Mouse (Mus musculus) liver, embryonic 15.5 days (tissue): Measurements from ENCODE around the gene Apoc2. TPM values are rescaled to one million over a fixed set of nuclear protein-coding genes. Genes with fewer than 3 reads are reported as not detected.
A peak's percentile ranks its signal among the peaks of the same experiment; 100 is the strongest.

Experiments
- ATAC-seq: fragments of 200-750 bp; cut with Nextera tagmentation; 2 replicates; pipeline ENCODE4 v1.8.0; 2017; ENCODE audit warnings: moderate number of reproducible peaks, mild to moderate bottlenecking, moderate library complexity; ENCODE audit not compliant: insufficient read depth
- H3K27ac ChIP-seq: fragments of 300-500 bp; sonication (generic); replicated peaks from 2 replicates; pipeline ENCODE4 v1.5.1; 2015; ENCODE audit warnings: mild to moderate bottlenecking, inconsistent platforms
- H3K27me3 ChIP-seq: fragments of 300-500 bp; sonication (generic); 2 replicates; pipeline ENCODE4 v1.6.1; 2015; ENCODE audit warnings: mild to moderate bottlenecking, inconsistent platforms
- H3K36me3 ChIP-seq: fragments of 300-500 bp; sonication (generic); replicated peaks from 2 replicates; pipeline ENCODE4 v1.6.1; 2015; ENCODE audit warnings: moderate library complexity, mild to moderate bottlenecking, inconsistent platforms
- H3K4me1 ChIP-seq: fragments of 300-500 bp; sonication (generic); replicated peaks from 2 replicates; pipeline ENCODE4 v1.6.1; 2015; ENCODE audit warnings: inconsistent platforms
- H3K4me2 ChIP-seq: fragments of 300-500 bp; sonication (generic); 2 replicates; pipeline ENCODE4 v1.6.1; 2015; ENCODE audit warnings: moderate library complexity, mild to moderate bottlenecking, inconsistent platforms
- H3K4me3 ChIP-seq: fragments of 300-500 bp; sonication (generic); replicated peaks from 2 replicates; pipeline ENCODE4 v1.5.1; 2015; ENCODE audit warnings: mild to moderate bottlenecking, inconsistent platforms
- H3K9ac ChIP-seq: fragments of 300-500 bp; sonication (generic); 2 replicates; pipeline ENCODE4 v1.6.1; 2015; ENCODE audit warnings: moderate library complexity, mild to moderate bottlenecking, inconsistent platforms
- H3K9me3 ChIP-seq: fragments of 300-500 bp; sonication (generic); replicated peaks from 2 replicates; pipeline ENCODE4 v1.6.1; 2016; ENCODE audit warnings: inconsistent platforms
- WGBS: fragments of 180-500 bp; shearing (Covaris S2); methylation state at CpG from one replicate; pipeline ENCODE4 v1.1.7; 2015; ENCODE audit warnings: mixed read lengths; ENCODE audit not compliant: insufficient replicate concordance; 5-methylcytosine and 5-hydroxymethylcytosine counted together
- polyA plus RNA-seq: library from polyadenylated mRNA; unstranded; fragments of >200 nt; fragmentation: Nextera tagmentation; extraction: Ambion mirVana; gene quantifications from 2 replicates; pipeline ENCODE4 v1.2.1, GENCODE M21; 2015

Apoc2 gene
- polyA plus RNA-seq, 1 experiment from 2014 or later = 1,160 TPM

DNA sequence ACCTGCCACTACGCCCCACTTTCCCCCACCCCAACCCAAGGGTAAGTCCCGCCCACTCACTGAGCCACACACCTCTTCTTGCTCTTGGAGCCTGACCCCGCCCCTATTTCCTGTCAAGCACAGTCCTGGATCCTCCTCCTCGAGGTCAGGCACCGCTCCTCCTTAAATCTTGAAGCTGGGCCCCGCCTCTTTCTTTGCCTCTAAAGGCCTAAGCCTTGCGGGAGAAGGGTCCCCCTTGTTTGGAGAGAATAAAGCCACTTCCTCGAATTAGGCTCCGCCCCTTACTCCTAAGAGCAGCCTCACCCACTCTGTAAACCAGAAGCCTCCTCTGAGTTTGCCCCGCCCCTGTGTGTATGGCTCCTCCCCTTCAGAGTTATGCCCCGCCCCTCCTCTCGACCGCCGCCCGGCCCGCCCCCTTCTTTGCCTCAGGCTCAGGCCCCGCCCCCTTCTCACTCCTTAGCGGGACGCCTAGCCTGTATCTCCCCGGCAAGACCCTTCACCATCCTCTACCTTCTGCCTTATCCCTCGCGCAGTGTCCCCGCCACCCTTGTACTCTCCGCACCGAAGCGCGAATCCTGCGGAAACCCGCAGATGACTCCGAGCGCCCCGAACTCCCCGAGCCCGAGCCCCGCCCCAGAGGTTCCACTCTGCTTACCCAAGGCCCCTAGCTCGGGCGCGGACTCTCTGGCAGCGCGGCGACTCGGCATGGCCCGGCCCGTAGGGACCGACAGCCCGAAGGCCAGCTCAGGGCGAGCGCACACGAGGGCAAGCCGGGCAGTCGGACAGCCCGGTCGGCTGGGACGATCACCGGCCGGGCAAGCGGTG lies 49.0 kb downstream of the Apoc2 start:
- Histone ChIP-seq H3K4me1 (peaks cover 52% of the 10 kb centered on the region), H3K4me2 (peak overlapping the region; percentile 100), H3K4me3 (peak overlapping the region; percentile 78), H3K27me3 (no peaks in the 10 kb centered on the region; the same call in 1 of the 2 replicates), H3K9ac (peak overlapping the region; percentile 64), H3K9me3 (no peaks in the 10 kb centered on the region), H3K36me3 (peaks cover 20% of the 10 kb centered on the region), H3K27ac (peak overlapping the region; percentile 83)
- under 1% methylated on average over 52 of the region's 57 CpGs for WGBS
- ATAC-seq = peak; percentile 72

DNA sequence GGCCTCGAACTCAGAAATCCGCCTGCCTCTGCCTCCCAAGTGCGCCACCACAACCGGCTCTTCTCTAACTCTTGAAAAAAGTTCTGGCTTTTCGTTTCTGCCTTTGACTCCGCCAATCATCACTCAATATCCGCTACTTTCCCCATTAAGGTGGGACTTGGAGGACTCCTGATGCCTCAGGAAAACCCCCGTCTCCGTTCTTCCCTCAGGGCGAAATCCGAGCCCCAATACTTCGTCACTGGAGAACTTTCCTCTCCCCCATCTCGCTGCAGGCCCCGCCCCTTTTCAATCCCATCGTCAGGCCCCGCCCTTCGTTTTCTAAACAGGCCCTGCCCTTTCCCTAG lies 49.6 kb downstream of the Apoc2 start:
- Histone ChIP-seq H3K36me3 (peaks cover 14% of the 10 kb centered on the region), H3K27ac (peak overlapping the region; percentile 83), H3K4me1 (peaks cover 46% of the 10 kb centered on the region), H3K9ac (no peak overlapping the region), H3K9me3 (no peaks in the 10 kb centered on the region), H3K4me3 (peak overlapping the region; percentile 78), H3K27me3 (no peaks in the 10 kb centered on the region; the same call in 1 of the 2 replicates), H3K4me2 (peak overlapping the region; percentile 100)
- no peak for ATAC-seq
- WGBS = 10% methylated on average over 17 of the region's 17 CpGs

DNA sequence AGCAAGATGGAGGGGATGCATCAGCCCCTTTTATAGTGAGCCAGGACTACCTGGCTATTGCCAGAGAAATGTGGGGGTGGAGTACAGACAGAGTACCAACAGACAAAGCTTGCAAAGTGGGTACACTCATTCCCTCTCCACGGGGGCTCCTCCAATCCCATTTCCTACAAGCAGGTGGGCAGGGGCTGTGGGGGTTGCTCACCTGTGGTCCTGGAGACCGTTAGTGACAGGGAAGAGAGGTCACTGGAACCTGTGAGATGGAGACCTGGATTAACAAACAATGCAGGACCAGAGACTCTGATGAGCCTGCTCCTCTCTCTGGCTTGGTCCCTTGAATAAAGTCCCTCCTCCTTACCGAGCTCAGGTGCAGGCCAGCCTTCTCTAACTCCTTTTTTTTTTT lies 50.0 kb downstream of the Apoc2 start:
- H3K27me3 ChIP-seq = no peaks in the 10 kb centered on the region; the same call in 1 of the 2 replicates
- H3K4me3 ChIP-seq = peak overlapping the region; percentile 78
- peaks cover 41% of the 10 kb centered on the region for H3K4me1 ChIP-seq
- peaks cover 10% of the 10 kb centered on the region; the same call in 1 of the 2 replicates for H3K36me3 ChIP-seq
- 59% methylated on average over 3 of the region's 3 CpGs for WGBS
- H3K9me3 ChIP-seq = no peaks in the 10 kb centered on the region
- H3K9ac ChIP-seq = no peak overlapping the region
- ATAC-seq = no peak
- no peak overlapping the region for H3K27ac ChIP-seq
- H3K4me2 ChIP-seq = peak overlapping the region; percentile 100

DNA sequence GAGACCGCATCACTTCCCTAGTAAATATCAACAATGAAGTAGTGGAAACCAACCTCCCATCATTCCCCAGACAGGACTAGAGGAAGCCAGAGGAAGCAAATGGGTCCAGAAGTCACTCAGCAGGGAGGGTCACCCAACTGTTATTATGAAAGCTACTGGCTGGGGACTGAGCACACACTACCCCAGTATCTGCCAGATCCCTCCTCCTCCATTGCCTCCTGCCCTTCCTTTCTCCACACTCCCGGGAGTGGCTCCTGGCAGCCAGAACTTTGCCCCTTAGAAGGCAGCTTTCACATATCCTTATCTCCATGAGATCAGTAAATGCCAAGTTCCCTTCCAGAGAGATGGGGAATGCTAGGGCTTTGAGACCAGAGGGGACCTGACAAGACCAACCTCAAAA lies 54.3 kb downstream of the Apoc2 start:
- WGBS = 43% methylated on average over 2 of the region's 2 CpGs
- H3K4me2 ChIP-seq = no peak overlapping the region
- H3K4me3 ChIP-seq = no peak overlapping the region
- H3K4me1 ChIP-seq = peaks cover 18% of the 10 kb centered on the region
- no peaks in the 10 kb centered on the region for H3K36me3 ChIP-seq
- no peaks in the 10 kb centered on the region for H3K9me3 ChIP-seq
- H3K27ac ChIP-seq = no peak overlapping the region
- no peak for ATAC-seq
- H3K9ac ChIP-seq = no peak overlapping the region
- H3K27me3 ChIP-seq = peaks cover 18% of the 10 kb centered on the region

DNA sequence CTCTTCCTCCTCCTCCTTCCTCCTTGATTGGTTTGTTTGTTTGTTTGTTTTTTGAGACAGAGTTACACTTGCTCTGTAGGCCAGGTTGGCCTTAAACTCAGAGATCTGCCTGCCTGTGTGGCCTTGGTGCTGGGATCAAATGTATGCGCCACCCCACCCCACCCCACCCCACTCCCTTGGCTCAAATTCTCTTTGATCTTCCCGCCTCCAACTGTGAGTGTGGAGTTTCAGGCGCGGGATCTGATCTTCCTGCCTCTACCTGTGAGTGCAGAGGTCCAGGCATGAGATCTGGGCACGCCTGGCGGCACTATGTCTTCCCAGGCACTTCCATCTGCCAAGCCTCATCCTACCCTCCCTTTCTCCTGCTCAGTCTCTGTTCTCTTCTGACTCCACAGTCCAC lies 55.5 kb downstream of the Apoc2 start:
- 53% methylated on average over 6 of the region's 6 CpGs for WGBS
- H3K4me2 ChIP-seq = no peak overlapping the region
- H3K27ac ChIP-seq = no peak overlapping the region
- no peak overlapping the region for H3K9ac ChIP-seq
- no peaks in the 10 kb centered on the region for H3K36me3 ChIP-seq
- no peaks in the 10 kb centered on the region for H3K9me3 ChIP-seq
- ATAC-seq = no peak
- peaks cover 18% of the 10 kb centered on the region for H3K27me3 ChIP-seq
- peaks cover 8% of the 10 kb centered on the region for H3K4me1 ChIP-seq
- no peak overlapping the region for H3K4me3 ChIP-seq

Other genes starting within 250 kb of the Apoc2 start
- gene Mark4, start 219.1 kb downstream of the Apoc2 start, polyA plus RNA-seq = 1.2 and 1.6 TPM in 2 replicates
- 0.85 and 1.2 TPM in 2 replicates for gene Exoc3l2, start 214.6 kb downstream of the Apoc2 start, polyA plus RNA-seq
- 0.79 and 1.1 TPM in 2 replicates for gene Bloc1s3, start 169.6 kb downstream of the Apoc2 start, polyA plus RNA-seq
- gene Trappc6a, start 169.5 kb downstream of the Apoc2 start, polyA plus RNA-seq = 41.2 and 42.0 TPM in 2 replicates
- not detected in 2 replicates for gene Nkpd1, start 160.1 kb downstream of the Apoc2 start, polyA plus RNA-seq
- gene Ppp1r37, start 114.9 kb downstream of the Apoc2 start, polyA plus RNA-seq = 10.2 and 15.7 TPM in 2 replicates
- gene Zfp296, start 100.7 kb downstream of the Apoc2 start, polyA plus RNA-seq = 0.60 and 0.81 TPM in 2 replicates
- 79.6 and 90.9 TPM in 2 replicates for gene Gemin7, start 100.3 kb downstream of the Apoc2 start, polyA plus RNA-seq
- 12.2 and 13.4 TPM in 2 replicates for gene Clasrp, start 73.5 kb downstream of the Apoc2 start, polyA plus RNA-seq
- 1.7 TPM in 2 replicates for gene Relb, start 48.5 kb downstream of the Apoc2 start, polyA plus RNA-seq
- 48.3 and 48.8 TPM in 2 replicates for gene Clptm1, start 12.9 kb downstream of the Apoc2 start, polyA plus RNA-seq
- gene Gm44805, start 3.5 kb upstream of the Apoc2 start, polyA plus RNA-seq = 22.2 and 29.1 TPM in 2 replicates
- 273 and 372 TPM in 2 replicates for gene Apoc4, start 3.5 kb upstream of the Apoc2 start, polyA plus RNA-seq
- gene Apoc1, start 14.7 kb upstream of the Apoc2 start, polyA plus RNA-seq = 609 and 611 TPM in 2 replicates
- gene Apoe, start 21.2 kb upstream of the Apoc2 start, polyA plus RNA-seq = 2,704 and 3,478 TPM in 2 replicates
- 87.2 and 91.8 TPM in 2 replicates for gene Tomm40, start 37.5 kb upstream of the Apoc2 start, polyA plus RNA-seq
- gene Nectin2, start 72.5 kb upstream of the Apoc2 start, polyA plus RNA-seq = 15.2 and 19.5 TPM in 2 replicates
- 10.3 and 11.3 TPM in 2 replicates for gene Bcam, start 93.1 kb upstream of the Apoc2 start, polyA plus RNA-seq
- 3.5 and 3.8 TPM in 2 replicates for gene Cblc, start 118.9 kb upstream of the Apoc2 start, polyA plus RNA-seq
- 4.7 and 5.3 TPM in 2 replicates for gene Bcl3, start 144.8 kb upstream of the Apoc2 start, polyA plus RNA-seq
- gene Gm19345, start 174.1 kb upstream of the Apoc2 start, polyA plus RNA-seq = not detected in 2 replicates
- not detected in 2 replicates for gene Ceacam16, start 183.4 kb upstream of the Apoc2 start, polyA plus RNA-seq
- not detected in 2 replicates for gene Ceacam19, start 210.0 kb upstream of the Apoc2 start, polyA plus RNA-seq
- 2.8 and 3.4 TPM in 2 replicates for gene Pvr, start 243.2 kb upstream of the Apoc2 start, polyA plus RNA-seq